Mouse (Mus musculus): ENCODE results near the gene Sdccag8. TPM values are rescaled to one million over a fixed set of nuclear protein-coding genes. Genes with fewer than 3 reads are reported as not detected.

The Sdccag8 gene
- total RNA-seq, 2 experiments from 2014 or later = 4.0 to 4.9 TPM

GRCm38 (mm10) chr1:176967299-176967698, 152.8 kb downstream of the Sdccag8 start:
- H3K27ac ChIP-seq = no peak overlapping the region
- no peak for TF ChIP-seq CTCF (IDR thresholded peaks at IDR 0.05)
- H3K4me3 ChIP-seq = no peak overlapping the region
- intact Hi-C loops (cut with DNase I) = no loop called here
- DNase-seq = no peak

GRCm38 (mm10) chr1:176970635-176971478, 156.4 kb downstream of the Sdccag8 start:
- DNase-seq = no peak
- intact Hi-C loops (cut with DNase I) = no loop called here
- no peak for TF ChIP-seq CTCF (IDR thresholded peaks at IDR 0.05)

GRCm38 (mm10) chr1:176971479-176971797, 157.0 kb downstream of the Sdccag8 start:
- intact Hi-C loops (cut with DNase I) = no loop called here
- Histone ChIP-seq H3K4me3 (no peak overlapping the region), H3K27ac (no peak overlapping the region)
- no peak for TF ChIP-seq CTCF (IDR thresholded peaks at IDR 0.05)
- no peak for DNase-seq

More at GRCm38 (mm10) chr1:176970635-176971478, 156.4 kb downstream of the Sdccag8 start:
- Histone ChIP-seq H3K4me3 (no peak overlapping the region), H3K27ac (no peak overlapping the region)

GRCm38 (mm10) chr1:176973356-176974088, 159.1 kb downstream of the Sdccag8 start:
- DNase-seq = no peak
- H3K27ac ChIP-seq = no peak overlapping the region
- no peak overlapping the region for H3K4me3 ChIP-seq
- intact Hi-C loops (cut with DNase I) = no loop called here
- TF ChIP-seq CTCF (IDR thresholded peaks at IDR 0.05) = no peak

GRCm38 (mm10) chr1:176979235-176979634, 164.8 kb downstream of the Sdccag8 start:
- TF ChIP-seq CTCF (IDR thresholded peaks at IDR 0.05) = no peak
- Histone ChIP-seq H3K4me3 (no peak overlapping the region), H3K27ac (no peak overlapping the region)
- no peak for DNase-seq
- intact Hi-C loops (cut with DNase I) = no loop called here

- DNase-seq = no peak
- no peak overlapping the region for H3K4me3 ChIP-seq
- intact Hi-C loops (cut with DNase I) = no loop called here
- TF ChIP-seq CTCF (IDR thresholded peaks at IDR 0.05) = no peak
- no peak overlapping the region for H3K27ac ChIP-seq
These were observed 165.7 kb downstream of the Sdccag8 start for GRCm38 (mm10) chr1:176980140-176980539.

- no peak for DNase-seq
- intact Hi-C loops (cut with DNase I) = no loop called here
- TF ChIP-seq CTCF (IDR thresholded peaks at IDR 0.05) = no peak
- no peak overlapping the region for H3K4me3 ChIP-seq
- no peak overlapping the region for H3K27ac ChIP-seq
These were observed 166.4 kb downstream of the Sdccag8 start for GRCm38 (mm10) chr1:176980801-176981400.

GRCm38 (mm10) chr1:176981511-176981910, 167.1 kb downstream of the Sdccag8 start:
- Histone ChIP-seq H3K4me3 (no peak overlapping the region), H3K27ac (no peak overlapping the region)
- intact Hi-C loops (cut with DNase I) = no loop called here
- no peak for DNase-seq
- TF ChIP-seq CTCF (IDR thresholded peaks at IDR 0.05) = no peak

- H3K4me3 ChIP-seq = no peak overlapping the region
- H3K27ac ChIP-seq = no peak overlapping the region
- intact Hi-C loops (cut with DNase I) = no loop called here
- no peak for DNase-seq
- TF ChIP-seq CTCF (IDR thresholded peaks at IDR 0.05) = no peak
These were observed 168.2 kb downstream of the Sdccag8 start for GRCm38 (mm10) chr1:176982671-176983070.

GRCm38 (mm10) chr1:176985691-176986090, 171.2 kb downstream of the Sdccag8 start:
- H3K4me3 ChIP-seq = no peak overlapping the region
- intact Hi-C loops (cut with DNase I) = no loop called here
- no peak for DNase-seq
- TF ChIP-seq CTCF (IDR thresholded peaks at IDR 0.05) = no peak
- H3K27ac ChIP-seq = no peak overlapping the region

GRCm38 (mm10) chr1:176986275-176986674, 171.8 kb downstream of the Sdccag8 start:
- Histone ChIP-seq H3K4me3 (no peak overlapping the region), H3K27ac (no peak overlapping the region)
- intact Hi-C loops (cut with DNase I) = no loop called here
- TF ChIP-seq CTCF (IDR thresholded peaks at IDR 0.05) = no peak
- no peak for DNase-seq

- intact Hi-C loops (cut with DNase I) = no loop called here
- DNase-seq = no peak
- Histone ChIP-seq H3K4me3 (no peak overlapping the region), H3K27ac (no peak overlapping the region)
- no peak for TF ChIP-seq CTCF (IDR thresholded peaks at IDR 0.05)
These were observed 172.7 kb downstream of the Sdccag8 start for GRCm38 (mm10) chr1:176986990-176987740.

Measured in gastrocnemius, adult 2 months (tissue).